ENCODE assay signal across 9 mouse cellular contexts in the genomic region with DNA sequence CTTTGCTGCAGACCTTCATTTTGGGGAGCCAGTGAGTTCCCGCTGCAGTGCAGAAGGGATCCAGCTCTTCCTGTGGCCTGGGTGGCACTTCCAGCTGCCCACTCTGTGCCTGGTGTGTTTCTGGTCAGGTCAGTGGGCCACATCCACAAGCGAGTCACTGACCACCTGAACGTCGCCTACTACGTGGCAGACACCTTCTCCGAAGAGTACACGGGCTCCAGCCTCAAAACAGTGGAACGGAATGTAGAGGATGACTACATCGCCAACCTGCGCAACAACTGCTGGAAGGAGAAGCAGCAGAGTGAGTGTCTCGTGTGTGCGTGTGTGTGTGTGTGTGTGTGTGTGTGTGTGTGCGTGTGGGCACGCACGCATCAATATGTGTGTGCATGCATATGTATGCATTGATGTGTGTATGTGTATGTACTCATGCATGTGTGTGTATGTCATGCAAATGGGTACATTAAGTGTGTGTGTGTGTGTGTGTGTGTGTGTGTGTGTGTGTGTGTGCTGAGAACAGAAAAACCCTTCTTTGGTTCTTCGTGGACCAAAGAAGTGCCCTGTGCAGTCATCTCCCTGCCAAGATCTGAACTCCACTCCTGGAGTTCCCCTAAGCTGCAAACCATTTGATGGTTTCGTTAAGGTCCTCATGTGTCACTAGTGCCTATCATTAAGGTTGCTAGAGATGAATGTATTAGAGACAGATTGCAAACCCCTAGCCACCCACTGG. TPM values are rescaled to one million over a fixed set of nuclear protein-coding genes. Genes with fewer than 3 reads are reported as not detected.
DNase-seq lines count a peak whose midpoint lies in the region; ATAC-seq and TF ChIP-seq lines count a peak whose summit lies in the region.
"Had no signal": no experiment of that assay in that cellular context is flagged by ENCODE, and none has a peak within 500 bp of the region (broad histone marks: within the 10 kb centered on the region; RNA-seq: fewer than 3 reads in every experiment).

No protein-coding gene starts in this region.

- no peak overlapping the region for H3K4me3 ChIP-seq in hindbrain, embryonic 11.5 days (ENCODE audit: low read depth, low read length)
- no peak overlapping the region for H3K4me3 ChIP-seq in hindbrain, postnatal 0 days (ENCODE audit: low read length)
- peak overlapping the region; percentile 7 for H3K4me3 ChIP-seq in bone marrow, adult 2 months (replicated peaks; ENCODE audit: control insufficient read depth, low read depth, low read length)
- no peak overlapping the region for H3K4me3 ChIP-seq in limb, embryonic 10.5 days
- H3K4me3 ChIP-seq: neural tube, embryonic 12.5 days had no signal

- peaks cover 34% of the 10 kb centered on the region for H3K4me1 ChIP-seq in hindbrain, embryonic 11.5 days (replicated peaks; ENCODE audit: control insufficient read depth, insufficient read depth, low read length)
- H3K4me1 ChIP-seq in hindbrain, postnatal 0 days (ENCODE audit: insufficient read depth, low read length): peaks cover 33% of the 10 kb centered on the region
- H3K4me1 ChIP-seq in bone marrow, adult 2 months (ENCODE audit: control insufficient read depth, insufficient read depth, low read length): peaks cover 22% of the 10 kb centered on the region
- peaks cover 46% of the 10 kb centered on the region for H3K4me1 ChIP-seq in limb, embryonic 10.5 days

- no peak overlapping the region for H3K4me2 ChIP-seq in hindbrain, embryonic 11.5 days (replicated peaks; ENCODE audit: low read depth, low read length)
- H3K4me2 ChIP-seq in hindbrain, postnatal 0 days (ENCODE audit: low read depth, low read length): no peak overlapping the region

- TF ChIP-seq CTCF in hindbrain, postnatal 0 days (IDR thresholded peaks at IDR 0.05; ENCODE audit: low read depth): no peak
- TF ChIP-seq CTCF in bone marrow, adult 2 months (IDR thresholded peaks at IDR 0.05; ENCODE audit: control insufficient read depth, insufficient read depth, low read length): no peak

- H3K9ac ChIP-seq in hindbrain, embryonic 11.5 days (ENCODE audit: low read depth, low read length): 0 out of 2 replicates have a peak overlapping the region, but pooled peaks have one; percentile 29
- no peak overlapping the region for H3K9ac ChIP-seq in hindbrain, postnatal 0 days (replicated peaks; ENCODE audit: low read length)

- H3K9me3 ChIP-seq in hindbrain, embryonic 11.5 days (ENCODE audit: control insufficient read depth, low read length): no peaks in the 10 kb centered on the region
- no peaks in the 10 kb centered on the region for H3K9me3 ChIP-seq in hindbrain, postnatal 0 days (ENCODE audit: low read length)
- H3K9me3 ChIP-seq in limb, embryonic 10.5 days (replicated peaks): no peaks in the 10 kb centered on the region
- H3K9me3 ChIP-seq: neural tube, embryonic 12.5 days had no signal

- ATAC-seq in hindbrain, embryonic 11.5 days (ENCODE audit: low FRiP score): no peak
- no peak for ATAC-seq in hindbrain, postnatal 0 days

- H3K36me3 ChIP-seq in hindbrain, embryonic 11.5 days (ENCODE audit: control insufficient read depth, insufficient read depth, low read length): peaks cover 6% of the 10 kb centered on the region; the same call in 1 of the 2 replicates
- H3K36me3 ChIP-seq in hindbrain, postnatal 0 days (ENCODE audit: insufficient read depth, low read length): peaks cover 34% of the 10 kb centered on the region
- H3K36me3 ChIP-seq in limb, embryonic 10.5 days: peaks cover 77% of the 10 kb centered on the region

- H3K27ac ChIP-seq in hindbrain, embryonic 11.5 days (ENCODE audit: low read depth, low read length): no peak overlapping the region; the same call in 1 of the 2 replicates
- H3K27ac ChIP-seq in hindbrain, postnatal 0 days: no peak overlapping the region
- peak overlapping the region; percentile 16 for H3K27ac ChIP-seq in bone marrow, adult 2 months (ENCODE audit: control insufficient read depth, insufficient read depth, low read depth, low read length, poor library complexity)
- H3K27ac ChIP-seq in limb, embryonic 10.5 days: peak overlapping the region; percentile 32; the same call in 1 of the 2 replicates

- TF ChIP-seq POLR2A in bone marrow, adult 2 months (IDR thresholded peaks at IDR 0.05; ENCODE audit: borderline replicate concordance, control insufficient read depth, low read depth, low read length): no peak

- no peak for DNase-seq in hindbrain, embryonic 11.5 days (ENCODE audit: low spot score)
- DNase-seq in hindbrain, postnatal 0 days (ENCODE audit: low spot score): no peak
- DNase-seq in CD4-positive, CD25-positive, alpha-beta regulatory T cell, adult 2 months (ENCODE audit: low read depth, low spot score): peak; percentile 64
- no peak for DNase-seq in limb, embryonic 10.5 days (ENCODE audit: low spot score)
- no peak for DNase-seq in cerebellum, adult 8-10 months
- no peak for DNase-seq in MN1 (ENCODE audit: low spot score)
- no peak for DNase-seq in layer of hippocampus, postnatal 25 days (ENCODE audit: extremely low spot score in 1 of 2, low spot score in 1 of 2)

- H3K27me3 ChIP-seq in hindbrain, embryonic 11.5 days (ENCODE audit: control insufficient read depth, insufficient read depth, low read length): no peaks in the 10 kb centered on the region
- H3K27me3 ChIP-seq in hindbrain, postnatal 0 days (ENCODE audit: insufficient read depth, low read length): no peaks in the 10 kb centered on the region
- no peaks in the 10 kb centered on the region for H3K27me3 ChIP-seq in limb, embryonic 10.5 days (ENCODE audit: low read depth, poor library complexity, severe bottlenecking)
- H3K27me3 ChIP-seq: neural tube, embryonic 12.5 days had no signal

- WGBS in hindbrain, embryonic 11.5 days: 94% methylated on average over 17 of the region's 17 CpGs
- WGBS in hindbrain, postnatal 0 days: 92% methylated on average over 17 of the region's 17 CpGs
- 76% methylated on average over 17 of the region's 17 CpGs for WGBS in bone marrow, adult 2 months
- WGBS in limb, embryonic 10.5 days: 96% methylated on average over 17 of the region's 17 CpGs

RNA-seq across cellular contexts. Expression of gene Dnajb12, which starts 16.3 kb away (rescaled TPM):
- 22.0 and 22.6 TPM in 2 replicates for polyA plus RNA-seq in hindbrain, embryonic 11.5 days (2014; fragmentation: Nextera tagmentation; extraction: Ambion mirVana)
- 45.1 and 56.8 TPM in 2 replicates for total RNA-seq in hindbrain, postnatal 0 days (2014; rRNA removed)
- polyA plus RNA-seq in hindbrain, postnatal 0 days (2015; fragmentation: Nextera tagmentation; extraction: Ambion mirVana): 25.5 and 26.4 TPM in 2 replicates
- polyA plus RNA-seq in bone marrow, adult 2 months (2011; ENCODE audit: insufficient read depth, insufficient read length, low replicate concordance, missing spikeins): 15.4 and 20.5 TPM in 2 replicates
- 25.8 and 28.2 TPM in 2 replicates for polyA plus RNA-seq in limb, embryonic 10.5 days (2016; fragmentation: Nextera tagmentation; extraction: Ambion mirVana)
- total RNA-seq in layer of hippocampus, postnatal 25 days (2021): 10 to 100 TPM; 53.3 to 54.0 TPM

RNA-seq across cellular contexts. Expression of gene Ddit4, which starts 56.0 kb away (rescaled TPM):
- polyA plus RNA-seq in hindbrain, embryonic 11.5 days (2014; fragmentation: Nextera tagmentation; extraction: Ambion mirVana): 4.6 and 5.5 TPM in 2 replicates
- total RNA-seq in hindbrain, postnatal 0 days (2014; rRNA removed): 55.9 and 76.6 TPM in 2 replicates
- 55.2 and 56.9 TPM in 2 replicates for polyA plus RNA-seq in hindbrain, postnatal 0 days (2015; fragmentation: Nextera tagmentation; extraction: Ambion mirVana)
- 19.2 and 34.2 TPM in 2 replicates for polyA plus RNA-seq in bone marrow, adult 2 months (2011; ENCODE audit: insufficient read depth, insufficient read length, low replicate concordance, missing spikeins)
- 30.3 and 58.7 TPM in 2 replicates for polyA plus RNA-seq in limb, embryonic 10.5 days (2016; fragmentation: Nextera tagmentation; extraction: Ambion mirVana)
- total RNA-seq in layer of hippocampus, postnatal 25 days (2021): 10 to 100 TPM; 77.1 to 100.0 TPM

Comparison
In these comparisons a context has a peak if more than half of its experiments do, and no peak if none do; other contexts are left out.
1. H3K27ac ChIP-seq: peak in bone marrow, adult 2 months (single experiment) and limb, embryonic 10.5 days (single experiment); none in hindbrain, embryonic 11.5 days (single experiment) and hindbrain, postnatal 0 days (single experiment).